Mouse (Mus musculus) cerebellum, adult 2 months (tissue): ENCODE data around the gene Wdr27.

ENCODE experiments used
- CTCF ChIP-seq: fragments of 200-500 bp; IDR thresholded peaks from 2 replicates; pipeline ENCODE4 v1.5.1; 2011; ENCODE audit warnings: low read depth, mild to moderate bottlenecking, control low read depth, low read length, moderate library complexity, borderline replicate concordance; ENCODE audit not compliant: insufficient read depth
- POLR2A ChIP-seq: fragments of 200-500 bp; IDR thresholded peaks from 2 replicates; pipeline ENCODE4 v1.6.1; 2011; ENCODE audit warnings: low read length, control low read depth, borderline replicate concordance; ENCODE audit not compliant: insufficient read depth

DNA sequence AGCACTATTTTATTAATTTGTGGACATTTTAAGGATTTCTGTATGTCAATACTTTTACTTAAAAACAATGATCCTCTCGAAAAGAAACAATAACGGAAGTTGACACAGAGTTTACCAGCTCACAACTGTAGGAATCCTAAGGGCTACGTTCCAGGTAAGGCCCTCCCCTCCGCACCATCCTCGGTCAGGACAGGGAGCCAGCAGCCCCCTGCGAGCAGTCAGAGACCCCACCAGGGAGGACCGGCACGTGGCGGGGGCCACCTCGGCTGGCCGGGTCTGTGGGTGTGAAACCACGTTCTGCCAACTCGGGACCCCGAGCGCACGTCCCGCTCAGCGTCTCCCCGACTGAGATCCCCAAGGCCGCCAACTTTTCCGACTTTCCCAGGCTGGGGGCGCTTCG is 17.6 kb upstream of the Wdr27 start:
- TF ChIP-seq CTCF (no peak), POLR2A (no peak)
